Mouse (Mus musculus) cerebellum, postnatal 4 days (tissue): Measurements from ENCODE around the gene Lrrc47.
A peak's percentile ranks its signal among the peaks of the same experiment; 100 is the strongest.

Experiments
- DNase-seq, 2 experiments: peaks; one replicate each; pipeline ENCODE4 v3.0.0; 2022; ENCODE audit warnings: low spot score in 2 of 2, mixed read lengths in 1 of 2

Gene Lrrc47

GRCm38 (mm10) chr4:154023754-154024601, 12.4 kb downstream of the Lrrc47 start:
- DNase-seq = no peak

- no peak for DNase-seq
Measured at GRCm38 (mm10) chr4:154024729-154025521, 13.4 kb downstream of the Lrrc47 start.

- peak in 1 of 2 experiments; percentile 65 for DNase-seq
Measured at GRCm38 (mm10) chr4:154025641-154026440, 14.3 kb downstream of the Lrrc47 start, which contains the start of gene Smim1. Gene Smim1 (minus strand): TSS chr4:154026230.

GRCm38 (mm10) chr4:154026441-154026761, 14.9 kb downstream of the Lrrc47 start:
- no peak for DNase-seq

GRCm38 (mm10) chr4:154028066-154028465, 16.5 kb downstream of the Lrrc47 start:
- DNase-seq = no peak

GRCm38 (mm10) chr4:154028646-154029045, 17.1 kb downstream of the Lrrc47 start:
- no peak for DNase-seq

- DNase-seq = no peak
Measured at GRCm38 (mm10) chr4:154037123-154037522, 25.6 kb downstream of the Lrrc47 start.

GRCm38 (mm10) chr4:154042577-154042976, 31.0 kb downstream of the Lrrc47 start, which contains the start of gene Ccdc27:
Gene Ccdc27 (minus strand): TSS chr4:154042677.
- DNase-seq = no peak

- DNase-seq = no peak
Measured at GRCm38 (mm10) chr4:154045837-154046236, 34.3 kb downstream of the Lrrc47 start.

GRCm38 (mm10) chr4:154051401-154051800, 39.9 kb downstream of the Lrrc47 start:
- no peak for DNase-seq

- DNase-seq = no peak
Measured at GRCm38 (mm10) chr4:154053065-154053464, 41.5 kb downstream of the Lrrc47 start.

GRCm38 (mm10) chr4:154055482-154055881, 44.0 kb downstream of the Lrrc47 start:
- no peak for DNase-seq

GRCm38 (mm10) chr4:154056046-154056445, 44.5 kb downstream of the Lrrc47 start:
- no peak for DNase-seq

GRCm38 (mm10) chr4:154056661-154057060, 45.1 kb downstream of the Lrrc47 start:
- no peak for DNase-seq

- no peak for DNase-seq
Measured at GRCm38 (mm10) chr4:154057696-154058095, 46.2 kb downstream of the Lrrc47 start.

GRCm38 (mm10) chr4:154064827-154065773, 53.6 kb downstream of the Lrrc47 start:
- no peak for DNase-seq

GRCm38 (mm10) chr4:154070896-154071295, 59.4 kb downstream of the Lrrc47 start:
- DNase-seq = peak in 1 of 2 experiments; percentile 46
